Mouse (Mus musculus) right cerebral cortex, adult 18-20 months (tissue): Measurements from ENCODE around the gene Bahd1.
A peak's percentile ranks its signal among the peaks of the same experiment; 100 is the strongest.

Experiments used
- DNase-seq: peaks from one replicate; pipeline ENCODE4 v3.0.0; 2022; ENCODE audit warnings: mixed read lengths

Bahd1 gene

DNA sequence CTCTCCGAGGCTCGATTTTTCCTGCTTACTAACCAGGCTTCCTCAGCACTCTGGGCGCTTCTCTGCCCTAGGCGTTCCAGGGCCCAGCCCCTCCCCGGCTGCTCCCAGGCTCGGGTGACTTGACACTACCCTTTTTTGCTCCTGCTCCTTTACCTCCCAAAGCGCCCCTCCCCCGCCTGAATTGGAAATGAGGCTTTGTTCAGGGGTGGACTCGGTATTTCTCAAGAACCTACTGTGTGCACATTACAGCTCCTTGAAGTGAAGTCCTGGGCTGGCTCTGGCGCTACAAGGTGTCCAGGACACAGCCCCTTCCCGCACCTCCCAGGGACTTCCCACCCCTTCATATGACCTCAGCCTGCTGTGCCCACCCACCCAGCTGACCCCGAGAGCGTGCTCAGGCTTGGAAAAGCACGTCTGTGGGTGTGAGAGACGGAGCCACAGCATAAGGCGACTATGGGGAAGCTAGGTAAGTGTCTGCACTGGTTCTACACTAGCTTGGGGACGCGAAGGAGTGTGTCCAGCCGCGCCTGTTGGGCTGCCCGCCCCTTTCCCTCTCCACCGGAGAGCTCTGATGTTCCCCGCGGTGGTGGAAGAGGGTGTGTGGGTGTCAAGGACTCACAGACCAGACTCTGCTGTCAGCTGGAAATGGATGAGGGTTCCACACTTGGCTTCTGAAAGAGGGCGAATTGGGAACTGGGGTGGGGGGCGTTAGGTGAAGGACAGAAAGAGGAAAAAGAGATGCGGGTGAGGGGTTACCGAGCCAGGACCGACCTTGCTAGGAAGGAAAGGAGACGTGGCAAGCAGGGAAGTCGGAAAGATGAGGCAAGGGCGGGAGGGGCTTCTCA, at the start of gene Bahd1:
TSS of gene Bahd1 (plus strand) at position 397 of the 845 bp plus-strand sequence.
- peak; percentile 63 for DNase-seq

DNA sequence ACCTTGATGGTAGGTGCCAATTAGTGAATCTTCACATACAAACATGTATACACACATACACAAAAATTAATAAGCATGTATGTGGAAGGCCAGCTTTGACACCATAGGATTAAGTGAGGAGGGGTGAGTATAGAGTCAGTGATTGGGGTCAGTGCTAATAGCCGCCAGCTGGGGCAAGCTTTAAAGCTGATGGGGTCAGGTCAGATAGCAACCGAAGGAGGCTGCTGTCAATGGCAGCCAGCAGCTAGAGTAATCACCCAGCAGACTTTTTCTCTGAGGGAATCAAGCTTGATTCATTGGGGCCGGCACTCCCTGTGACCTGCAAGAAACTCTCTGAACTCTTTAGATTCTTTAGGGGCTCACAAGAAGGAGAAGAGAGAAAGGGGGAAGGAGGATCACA, 48.4 kb upstream of the Bahd1 start:
- no peak for DNase-seq

DNA sequence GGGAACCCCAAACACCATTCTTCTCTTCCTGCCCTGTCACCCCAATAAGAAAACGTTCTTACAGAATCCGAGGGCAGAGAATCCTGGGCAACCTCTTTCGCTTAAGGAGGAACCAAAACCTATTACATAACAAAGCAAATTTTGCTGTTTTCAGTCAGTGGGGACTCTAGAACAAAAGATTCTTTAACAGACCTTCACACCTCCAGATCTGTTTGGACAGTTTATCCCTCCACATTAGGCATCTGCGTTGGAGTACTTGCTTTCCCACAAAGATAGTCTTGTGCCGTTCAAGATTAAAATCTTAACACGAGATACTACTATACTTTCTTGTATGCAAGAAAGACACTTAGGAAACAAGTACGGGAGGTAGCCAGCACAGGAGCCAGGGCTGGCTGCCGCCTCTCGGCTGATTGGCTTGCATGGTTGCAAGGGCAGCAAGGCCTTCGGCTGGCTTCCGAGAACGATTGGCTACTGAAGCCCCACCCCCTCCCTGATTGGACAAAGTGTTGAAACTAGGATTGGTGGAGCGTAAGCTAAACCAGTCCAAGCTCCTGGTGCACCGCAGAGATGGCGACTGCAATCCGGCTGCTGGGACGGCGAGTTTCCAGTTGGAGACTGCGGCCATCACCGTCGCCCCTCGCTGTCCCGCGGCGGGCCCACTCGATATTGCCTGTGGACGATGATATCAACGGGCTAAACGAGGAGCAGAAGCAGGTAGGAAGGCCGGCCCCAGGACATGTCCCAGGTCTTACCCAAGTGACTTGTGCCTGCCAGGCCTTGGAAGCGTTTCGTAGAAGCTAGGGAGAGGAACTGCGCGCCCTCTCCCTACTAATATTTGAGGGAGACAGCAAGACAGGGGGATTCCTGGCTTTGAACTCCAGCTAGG, 38.5 kb upstream of the Bahd1 start, which contains the start of gene Ivd:
TSS of gene Ivd (plus strand) at position 501 of the 886 bp plus-strand sequence.
- peak; percentile 94 for DNase-seq

- no peak for DNase-seq
Observed at GRCm38 (mm10) chr2:118862340-118862675, 37.9 kb upstream of the Bahd1 start.

DNA sequence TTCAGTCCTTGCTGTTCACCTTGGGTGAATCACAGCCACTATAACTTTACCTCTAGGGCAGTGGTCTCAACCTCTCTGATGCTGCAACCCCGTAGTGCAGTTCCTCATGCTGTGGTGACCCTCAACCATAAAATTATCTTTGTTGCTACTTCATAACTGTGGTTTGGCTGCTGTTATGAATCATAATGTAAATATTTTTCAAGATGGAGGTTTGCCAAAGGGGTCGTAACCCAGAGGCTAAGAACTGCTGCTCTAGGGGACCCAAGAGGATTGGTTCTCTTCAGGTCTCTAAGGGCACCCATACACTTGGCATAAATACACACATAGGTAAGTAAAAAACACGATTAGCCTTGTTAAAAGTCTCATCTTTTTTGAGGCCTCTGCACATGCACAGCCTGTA, 29.6 kb upstream of the Bahd1 start:
- no peak for DNase-seq

- no peak for DNase-seq
Observed at GRCm38 (mm10) chr2:118871032-118871431, 29.1 kb upstream of the Bahd1 start.

DNA sequence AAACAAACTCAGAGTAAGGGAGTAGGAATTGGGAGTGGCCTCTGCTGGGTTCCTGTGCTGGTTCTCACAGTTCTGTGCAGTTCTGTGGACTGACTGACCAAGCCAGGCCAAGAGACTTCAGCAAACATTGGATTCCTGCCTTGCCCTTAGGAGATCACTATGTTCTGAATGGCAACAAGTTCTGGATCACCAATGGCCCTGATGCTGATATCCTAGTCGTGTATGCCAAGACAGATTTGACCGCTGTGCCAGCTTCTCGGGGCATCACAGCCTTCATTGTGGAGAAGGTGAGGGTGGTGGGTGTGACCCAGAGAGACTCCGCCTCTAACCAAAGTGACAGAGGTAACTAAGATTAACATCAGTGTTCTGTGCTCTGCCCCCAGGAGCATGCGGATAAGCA, 27.2 kb upstream of the Bahd1 start:
- no peak for DNase-seq

DNA sequence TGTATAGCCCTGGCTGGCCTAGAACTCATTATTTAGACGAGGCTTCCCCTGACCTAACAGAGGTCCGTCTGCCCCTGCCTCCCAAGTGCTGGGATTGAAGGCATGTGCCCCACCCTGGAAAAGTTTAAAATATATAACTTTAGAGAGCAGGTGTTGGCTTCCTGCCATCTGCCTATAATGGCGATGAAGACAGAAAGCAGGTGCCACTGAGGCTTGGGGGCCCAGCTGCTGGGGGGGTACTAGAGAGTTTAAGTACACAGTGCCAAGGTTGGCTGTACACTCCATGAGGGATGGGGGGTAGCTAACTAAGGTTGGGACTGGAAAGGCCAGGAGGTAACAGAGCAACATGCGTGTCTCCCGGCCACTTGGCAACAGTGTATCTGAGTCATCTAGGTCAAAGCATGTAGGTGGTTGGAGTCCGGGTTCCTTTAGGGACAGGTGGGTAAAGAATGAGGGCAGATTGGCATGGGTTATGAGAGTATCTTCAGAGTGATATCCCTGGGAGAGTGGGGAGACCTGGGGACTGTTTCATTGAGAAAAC, 26.2 kb upstream of the Bahd1 start:
- DNase-seq, result no peak

DNA sequence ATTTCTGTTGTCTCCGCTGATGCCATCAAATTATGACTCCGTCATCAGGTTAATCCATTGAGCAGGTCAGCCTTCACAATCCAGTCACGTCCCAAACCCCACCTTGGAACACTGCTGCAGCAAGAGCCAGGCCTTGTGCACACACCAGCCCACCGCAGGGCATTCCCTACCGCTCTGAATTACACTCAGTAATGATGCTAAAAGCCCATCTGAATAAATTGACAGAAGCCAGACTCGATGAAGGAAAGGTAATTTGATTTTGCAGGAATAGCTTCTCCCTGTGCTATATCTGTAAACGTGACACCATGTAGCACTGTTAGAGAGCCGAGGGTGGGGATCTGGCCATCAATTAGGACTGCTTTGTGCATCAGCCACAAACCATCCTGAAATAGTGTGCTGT, 24.9 kb upstream of the Bahd1 start:
- no peak for DNase-seq

- no peak for DNase-seq
Observed at GRCm38 (mm10) chr2:118876453-118876852, 23.7 kb upstream of the Bahd1 start.

DNA sequence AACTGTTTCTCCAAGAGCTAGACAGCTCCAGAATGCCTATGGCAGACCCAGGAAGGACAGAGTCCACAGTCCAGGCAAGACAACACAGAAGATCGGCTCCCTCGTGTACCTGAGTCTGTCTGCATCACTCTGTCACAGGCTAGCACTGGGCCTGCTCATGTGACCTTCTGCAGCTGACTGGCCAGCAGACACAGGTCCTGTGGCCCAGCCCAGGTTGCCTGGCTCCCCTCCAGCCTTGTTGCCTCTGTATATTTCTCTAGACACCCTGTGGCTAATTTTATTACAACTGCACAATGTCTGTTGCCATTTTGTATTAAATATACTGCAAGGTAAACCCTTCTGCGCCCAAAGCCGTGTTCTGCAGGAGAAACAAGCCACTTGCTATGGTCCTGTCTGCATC, 19.2 kb upstream of the Bahd1 start:
- no peak for DNase-seq

GRCm38 (mm10) chr2:118881956-118882355, 18.2 kb upstream of the Bahd1 start:
- DNase-seq, result no peak

- peak; percentile 86 for DNase-seq
Observed at GRCm38 (mm10) chr2:118882840-118883679, 17.1 kb upstream of the Bahd1 start.

DNA sequence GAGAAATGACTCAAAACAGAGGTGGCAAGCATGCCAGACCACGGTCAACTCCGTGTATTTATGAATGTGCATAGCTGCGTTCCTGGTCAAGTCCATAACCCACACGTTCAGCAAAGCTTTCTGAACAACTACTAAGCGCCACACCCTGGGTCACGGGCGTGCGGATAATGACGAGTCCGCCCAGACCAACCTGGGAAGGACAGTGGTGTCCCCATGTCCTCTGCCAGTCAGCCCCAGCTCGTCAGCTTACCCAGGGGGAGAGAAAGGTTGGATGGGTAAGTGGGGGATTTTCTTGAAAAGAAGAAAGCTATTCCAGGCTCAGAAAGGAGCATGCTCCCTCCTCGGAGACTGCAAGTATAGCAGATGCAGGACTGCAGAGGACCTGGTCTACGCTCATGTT, 12.7 kb upstream of the Bahd1 start:
- DNase-seq, result no peak

DNA sequence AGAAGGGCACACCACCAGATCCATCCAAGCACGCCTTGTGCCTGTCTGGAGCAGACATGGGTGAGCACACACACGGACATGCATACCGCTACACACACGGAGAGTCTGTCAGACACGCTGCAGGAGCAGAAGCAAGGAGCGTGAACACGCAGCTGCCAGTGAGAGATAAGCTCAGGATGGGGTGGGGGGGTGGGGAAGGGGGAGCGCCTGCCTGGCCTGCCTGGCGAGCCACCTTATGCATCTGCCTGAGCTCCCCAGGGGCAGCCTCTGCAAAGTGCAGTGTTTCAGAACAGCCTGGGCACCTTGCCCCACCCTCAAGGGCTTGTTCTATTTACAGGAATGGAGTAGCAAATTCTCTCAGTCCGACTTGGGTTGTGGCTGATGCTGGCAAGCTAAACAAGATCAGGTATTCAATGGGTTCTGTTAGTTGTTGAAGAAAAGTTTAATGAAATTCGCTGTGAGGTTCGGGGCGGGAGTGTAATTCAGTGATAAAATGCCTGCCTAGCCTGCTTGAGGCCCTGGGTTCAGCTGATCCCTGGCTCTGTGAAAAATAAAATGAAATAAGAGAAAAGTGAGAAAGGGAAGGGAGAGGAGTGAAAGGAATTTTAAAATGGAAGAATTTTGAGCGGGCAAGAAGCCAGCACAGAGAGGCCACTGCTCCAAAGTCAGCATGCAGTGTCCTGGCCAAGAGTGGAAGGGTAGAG, 12.2 kb upstream of the Bahd1 start:
- no peak for DNase-seq

DNA sequence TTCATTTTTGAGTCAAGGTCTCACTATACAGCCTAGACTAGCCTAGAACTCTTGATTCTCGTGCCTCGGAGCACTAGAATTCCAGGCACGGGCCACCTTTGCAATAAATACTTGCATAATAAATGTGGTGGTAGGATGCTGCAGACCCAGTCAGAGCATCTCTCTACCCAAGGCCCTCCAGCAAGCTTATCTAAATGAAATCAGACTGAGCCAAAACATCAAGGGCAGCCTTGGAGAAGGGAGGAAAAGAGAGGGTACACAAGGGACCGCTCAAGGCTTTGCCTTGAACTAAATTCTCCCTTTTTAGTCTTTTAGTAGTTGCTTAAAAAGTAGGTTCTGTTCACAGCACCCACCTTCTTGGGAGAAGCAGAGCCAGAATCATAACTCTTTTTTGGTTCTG, 9.0 kb upstream of the Bahd1 start:
- DNase-seq, result no peak

GRCm38 (mm10) chr2:118895990-118896913, 3.9 kb upstream of the Bahd1 start:
- DNase-seq, result peak; percentile 23

DNA sequence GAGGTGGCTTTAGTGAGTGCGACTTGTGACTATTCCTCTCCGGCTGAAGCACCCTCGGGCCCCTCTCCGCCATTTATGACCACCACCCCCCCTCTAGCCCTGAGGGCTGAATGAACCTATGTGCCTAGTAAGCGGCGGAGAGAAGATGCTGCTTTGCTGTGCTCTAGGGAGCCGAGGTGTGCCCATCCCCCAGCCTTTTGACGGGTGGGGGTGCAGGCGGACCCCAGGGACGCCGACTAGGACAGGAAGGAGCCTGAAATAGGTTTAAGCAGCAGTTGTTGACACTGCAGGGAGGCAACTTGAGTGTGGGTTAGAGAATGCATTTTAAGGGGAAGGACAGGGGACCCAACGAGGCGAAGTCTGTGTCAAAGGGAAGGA, 3.3 kb upstream of the Bahd1 start:
- no peak for DNase-seq

DNA sequence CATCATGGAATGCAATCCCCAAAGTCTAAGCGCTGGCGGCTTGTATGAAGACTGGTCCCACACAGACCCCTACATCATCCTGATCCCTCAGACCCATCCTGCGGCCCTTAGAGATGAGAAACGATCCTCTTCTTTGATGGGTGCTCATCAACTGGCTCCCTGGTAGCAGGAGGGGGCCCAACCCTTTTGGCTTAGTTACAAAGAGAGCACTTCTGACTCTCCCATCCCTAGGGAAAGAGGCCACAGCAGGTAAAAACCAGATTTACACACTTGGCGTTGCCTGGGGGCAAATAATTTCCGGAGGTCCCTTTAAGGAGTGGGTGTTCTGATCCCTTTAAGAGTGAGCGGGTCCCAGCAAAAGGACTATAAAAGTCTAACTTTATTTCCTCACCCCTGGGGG, 2.8 kb upstream of the Bahd1 start:
- DNase-seq, result no peak

DNA sequence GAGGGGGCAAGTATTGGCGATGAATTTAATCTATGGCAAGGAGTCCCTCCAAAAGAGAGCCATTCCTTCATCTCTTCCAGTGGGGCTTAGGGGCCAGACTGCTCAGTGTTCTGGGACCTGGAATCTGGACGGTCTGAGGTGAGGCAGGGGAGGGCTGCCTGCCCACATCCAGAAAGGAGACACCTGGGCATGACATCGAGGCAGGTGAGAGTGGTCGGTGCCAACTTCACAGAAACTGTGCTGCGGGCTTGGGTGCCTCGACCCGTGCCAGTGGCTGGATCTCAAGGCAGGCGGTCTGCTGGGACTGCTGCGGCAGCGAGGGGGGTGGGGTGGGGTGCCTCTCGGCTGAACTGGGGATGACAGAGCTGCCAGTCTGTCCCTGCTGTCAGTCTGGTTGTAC, 2.4 kb upstream of the Bahd1 start:
- DNase-seq, result no peak

GRCm38 (mm10) chr2:118898771-118899170, 1.4 kb upstream of the Bahd1 start:
- no peak for DNase-seq
